Mouse (Mus musculus): Measurements from ENCODE around the gene Gm973.

The Gm973 gene

GRCm38 (mm10) chr1:59516026-59516917 lies at the start of gene Gm973:
TSS of gene Gm973 (plus strand) at chr1:59516264.
- no peak for DNase-seq (ENCODE audit: low read depth, low spot score)

GRCm38 (mm10) chr1:59469170-59469569 lies 46.9 kb upstream of the Gm973 start:
- no peak for DNase-seq (ENCODE audit: low read depth, low spot score)

GRCm38 (mm10) chr1:59470766-59471165 lies 45.3 kb upstream of the Gm973 start:
- DNase-seq (ENCODE audit: low read depth, low spot score) = no peak

GRCm38 (mm10) chr1:59472368-59473180 lies 43.5 kb upstream of the Gm973 start:
- no peak for DNase-seq (ENCODE audit: low read depth, low spot score)

- no peak for DNase-seq (ENCODE audit: low read depth, low spot score)
These were observed 42.9 kb upstream of the Gm973 start for GRCm38 (mm10) chr1:59473181-59473555.

GRCm38 (mm10) chr1:59475618-59476017 lies 40.4 kb upstream of the Gm973 start:
- DNase-seq (ENCODE audit: low read depth, low spot score) = no peak

GRCm38 (mm10) chr1:59478911-59479310 lies 37.2 kb upstream of the Gm973 start:
- no peak for DNase-seq (ENCODE audit: low read depth, low spot score)

GRCm38 (mm10) chr1:59480821-59481455 lies 35.1 kb upstream of the Gm973 start:
- no peak for DNase-seq (ENCODE audit: low read depth, low spot score)

- DNase-seq (ENCODE audit: low read depth, low spot score) = peak; percentile 56
These were observed 34.4 kb upstream of the Gm973 start for GRCm38 (mm10) chr1:59481456-59482291.

GRCm38 (mm10) chr1:59482331-59482695 lies 33.8 kb upstream of the Gm973 start, which contains the start of gene Fzd7:
TSS of gene Fzd7 (plus strand) at chr1:59482424.
- DNase-seq (ENCODE audit: low read depth, low spot score) = no peak

GRCm38 (mm10) chr1:59482696-59483520 lies 33.2 kb upstream of the Gm973 start:
- no peak for DNase-seq (ENCODE audit: low read depth, low spot score)

- no peak for DNase-seq (ENCODE audit: low read depth, low spot score)
These were observed 32.4 kb upstream of the Gm973 start for GRCm38 (mm10) chr1:59483521-59484245.

GRCm38 (mm10) chr1:59484314-59484713 lies 31.8 kb upstream of the Gm973 start:
- DNase-seq (ENCODE audit: low read depth, low spot score) = no peak

- no peak for DNase-seq (ENCODE audit: low read depth, low spot score)
These were observed 31.0 kb upstream of the Gm973 start for GRCm38 (mm10) chr1:59484791-59485785.

GRCm38 (mm10) chr1:59485803-59486202 lies 30.3 kb upstream of the Gm973 start:
- no peak for DNase-seq (ENCODE audit: low read depth, low spot score)

GRCm38 (mm10) chr1:59487651-59488051 lies 28.4 kb upstream of the Gm973 start:
- no peak for DNase-seq (ENCODE audit: low read depth, low spot score)

GRCm38 (mm10) chr1:59488481-59488880 lies 27.6 kb upstream of the Gm973 start:
- no peak for DNase-seq (ENCODE audit: low read depth, low spot score)

- no peak for DNase-seq (ENCODE audit: low read depth, low spot score)
These were observed 27.1 kb upstream of the Gm973 start for GRCm38 (mm10) chr1:59488991-59489390.
